Mouse (Mus musculus): Measurements from ENCODE around the gene Babam1.

DNA sequence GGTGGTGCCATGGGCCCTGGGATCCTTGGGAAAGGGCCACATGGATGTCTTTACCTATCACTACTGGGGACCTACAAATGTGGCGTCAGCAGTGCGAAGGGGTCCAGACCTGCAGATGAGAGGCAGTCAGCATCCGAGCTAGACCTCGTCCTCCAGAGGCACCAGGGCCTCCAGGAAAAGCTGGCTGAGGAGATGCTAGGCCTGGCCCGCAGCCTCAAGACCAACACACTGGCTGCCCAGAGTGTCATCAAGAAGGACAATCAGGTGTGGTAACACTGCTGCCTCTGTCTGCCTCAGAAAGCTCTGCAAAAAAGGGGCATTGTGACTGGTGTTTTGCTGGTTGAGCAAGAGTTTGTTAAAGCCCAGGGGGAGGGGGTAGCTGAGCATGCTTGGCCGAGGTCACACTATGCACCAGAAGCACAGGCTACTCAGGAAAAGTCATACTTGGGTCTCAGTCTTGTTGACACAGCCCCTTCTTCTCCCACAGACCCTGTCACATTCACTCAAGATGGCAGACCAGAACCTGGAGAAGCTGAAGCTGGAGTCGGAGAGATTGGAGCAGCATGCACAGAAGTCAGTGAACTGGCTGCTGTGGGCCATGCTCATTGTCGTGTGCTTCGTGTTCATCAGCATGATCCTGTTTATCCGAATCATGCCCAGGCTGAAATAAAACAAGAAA lies 27.5 kb upstream of the Babam1 start:
- TF ChIP-seq POLR2A (IDR thresholded peaks at IDR 0.05; ENCODE audit: extremely low read depth, insufficient read depth, low read length) (no peak), CTCF (IDR thresholded peaks at IDR 0.05; ENCODE audit: extremely low read depth, insufficient read depth, low read length) (no peak)
